Mouse (Mus musculus): ENCODE results near the gene Wdfy3. TPM values are rescaled to one million over a fixed set of nuclear protein-coding genes. Genes with fewer than 3 reads are reported as not detected.
"Not testable (repeated sequence)": the region's sequence is repeated elsewhere in the genome, so short reads cannot be mapped to it uniquely, and the experiment has no call there.

Gene Wdfy3
- total RNA-seq, 2 experiments from 2014 or later, result 52.6 to 58.6 TPM

- no peak for DNase-seq (ENCODE audit: low spot score in 2 of 2)
These were observed 222.4 kb downstream of the Wdfy3 start for GRCm38 (mm10) chr5:101847323-101847722.

- no peak for DNase-seq (ENCODE audit: low spot score in 2 of 2)
These were observed 223.8 kb downstream of the Wdfy3 start for GRCm38 (mm10) chr5:101845930-101846329.

GRCm38 (mm10) chr5:101845011-101845410 is 224.7 kb downstream of the Wdfy3 start:
- DNase-seq (ENCODE audit: low spot score in 2 of 2), result peak in 1 of 2 experiments; percentile 40

GRCm38 (mm10) chr5:101840476-101840875 is 229.2 kb downstream of the Wdfy3 start:
- no peak for DNase-seq (ENCODE audit: low spot score in 2 of 2)

- DNase-seq (ENCODE audit: low spot score in 2 of 2), result not testable (repeated sequence)
These were observed 232.1 kb downstream of the Wdfy3 start for GRCm38 (mm10) chr5:101837605-101838004.

- no peak for DNase-seq (ENCODE audit: low spot score in 2 of 2)
These were observed 233.5 kb downstream of the Wdfy3 start for GRCm38 (mm10) chr5:101836221-101836620.

GRCm38 (mm10) chr5:101833875-101834274 is 235.8 kb downstream of the Wdfy3 start:
- no peak for DNase-seq (ENCODE audit: low spot score in 2 of 2)

GRCm38 (mm10) chr5:101832991-101833390 is 236.7 kb downstream of the Wdfy3 start:
- DNase-seq (ENCODE audit: low spot score in 2 of 2), result no peak

- no peak for DNase-seq (ENCODE audit: low spot score in 2 of 2)
These were observed 237.7 kb downstream of the Wdfy3 start for GRCm38 (mm10) chr5:101832042-101832441.

- DNase-seq (ENCODE audit: low spot score in 2 of 2), result no peak
These were observed 239.5 kb downstream of the Wdfy3 start for GRCm38 (mm10) chr5:101830180-101830579.

- DNase-seq (ENCODE audit: low spot score in 2 of 2), result no peak
These were observed 240.8 kb downstream of the Wdfy3 start for GRCm38 (mm10) chr5:101828932-101829331.

- DNase-seq (ENCODE audit: low spot score in 2 of 2), result no peak
These were observed 242.2 kb downstream of the Wdfy3 start for GRCm38 (mm10) chr5:101827477-101827876.

GRCm38 (mm10) chr5:101826531-101826970 is 243.2 kb downstream of the Wdfy3 start:
- DNase-seq (ENCODE audit: low spot score in 2 of 2), result peak in 1 of 2 experiments; percentile 26

- no peak for DNase-seq (ENCODE audit: low spot score in 2 of 2)
These were observed 244.4 kb downstream of the Wdfy3 start for GRCm38 (mm10) chr5:101825111-101825911.

- no peak for DNase-seq (ENCODE audit: low spot score in 2 of 2)
These were observed 247.4 kb downstream of the Wdfy3 start for GRCm38 (mm10) chr5:101822311-101822670.

GRCm38 (mm10) chr5:101821491-101822310 is 248.0 kb downstream of the Wdfy3 start:
- no peak for DNase-seq (ENCODE audit: low spot score in 2 of 2)

GRCm38 (mm10) chr5:101821052-101821451 is 248.7 kb downstream of the Wdfy3 start:
- no peak for DNase-seq (ENCODE audit: low spot score in 2 of 2)

GRCm38 (mm10) chr5:101819844-101820243 is 249.9 kb downstream of the Wdfy3 start:
- no peak for DNase-seq (ENCODE audit: low spot score in 2 of 2)

- DNase-seq (ENCODE audit: low spot score in 2 of 2), result no peak
These were observed 250.5 kb downstream of the Wdfy3 start for GRCm38 (mm10) chr5:101819216-101819615.

- DNase-seq (ENCODE audit: low spot score in 2 of 2), result no peak
These were observed 252.9 kb downstream of the Wdfy3 start for GRCm38 (mm10) chr5:101816822-101817221.

- DNase-seq (ENCODE audit: low spot score in 2 of 2), result no peak
These were observed 258.2 kb downstream of the Wdfy3 start for GRCm38 (mm10) chr5:101811296-101812169.

Measured in adrenal gland, postnatal 4 days (tissue).